ENCODE assay signal across 20 mouse cellular contexts in the genomic region with DNA sequence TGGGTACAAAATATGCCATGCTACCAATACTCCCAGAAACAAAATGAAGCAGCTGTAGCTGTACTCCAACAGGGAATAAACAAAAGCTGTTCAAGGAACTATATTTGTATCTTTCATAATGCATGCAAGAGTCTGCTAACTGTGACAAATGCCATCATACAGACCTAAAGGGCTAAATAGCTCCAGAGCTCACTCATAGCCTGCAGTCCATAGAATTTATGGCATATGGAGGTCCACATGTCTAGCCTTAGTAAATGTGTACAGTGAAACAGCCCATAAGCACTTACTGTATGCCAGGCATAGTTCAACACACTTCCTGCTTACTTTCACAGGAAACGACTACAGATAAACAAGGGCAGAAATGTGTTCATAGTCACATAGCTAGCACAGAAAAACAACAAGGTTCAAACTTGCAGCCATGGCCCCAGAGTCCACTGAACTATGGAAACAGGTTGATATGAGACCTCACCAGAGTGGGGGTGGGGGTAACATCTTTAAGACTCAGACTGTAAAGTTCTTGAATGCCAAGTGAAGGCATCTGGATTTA. TPM values are rescaled to one million over a fixed set of nuclear protein-coding genes. Genes with fewer than 3 reads are reported as not detected.
"Had no signal": no experiment of that assay in that cellular context is flagged by ENCODE, and none has a peak within 500 bp of the region (broad histone marks: within the 10 kb centered on the region; RNA-seq: fewer than 3 reads in every experiment).

No protein-coding gene starts in this region.

- ATAC-seq: liver, embryonic 12.5 days; liver, postnatal 0 days; midbrain, embryonic 13.5 days had no signal

- H3K36me3 ChIP-seq: limb, embryonic 10.5 days; liver, embryonic 12.5 days; midbrain, embryonic 13.5 days; stomach, embryonic 15.5 days had no signal

- DNase-seq: kidney, adult 11 months; kidney, postnatal 10 days; kidney, postnatal 4 days; liver, postnatal 0 days; lung, postnatal 36 days; retina, postnatal 1 day; right cerebral cortex, postnatal 14 days; thymus, postnatal 4 days had no signal

- H3K27me3 ChIP-seq: liver, embryonic 12.5 days; midbrain, embryonic 13.5 days; neural tube, embryonic 15.5 days; stomach, embryonic 15.5 days had no signal

- H3K4me3 ChIP-seq: left cerebral cortex, adult 2 months; limb, embryonic 10.5 days; liver, embryonic 12.5 days; midbrain, embryonic 13.5 days; neural tube, embryonic 15.5 days; stomach, embryonic 15.5 days had no signal

- H3K4me1 ChIP-seq: liver, embryonic 12.5 days; midbrain, embryonic 13.5 days; neural tube, embryonic 15.5 days; stomach, embryonic 15.5 days had no signal

- H3K27ac ChIP-seq: left cerebral cortex, adult 2 months; limb, embryonic 10.5 days; liver, embryonic 12.5 days; midbrain, embryonic 13.5 days; neural tube, embryonic 15.5 days; stomach, embryonic 15.5 days had no signal

- H3K9ac ChIP-seq: liver, embryonic 12.5 days; liver, postnatal 0 days; midbrain, embryonic 13.5 days; neural tube, embryonic 15.5 days; stomach, embryonic 15.5 days had no signal

- H3K9me3 ChIP-seq: limb, embryonic 10.5 days; liver, embryonic 12.5 days; midbrain, embryonic 13.5 days; neural tube, embryonic 15.5 days; stomach, embryonic 15.5 days had no signal

RNA-seq across cellular contexts. Expression of a gene that starts 5.6 kb away (rescaled TPM):
- total RNA-seq: megakaryocyte progenitor cell, adult 5-6 weeks had no signal
- polyA plus RNA-seq: limb, embryonic 10.5 days; limb, embryonic 14.5 days; liver, embryonic 12.5 days; liver, postnatal 0 days; lung, embryonic 16.5 days; neural tube, embryonic 11.5 days; spleen, adult 2 months; stomach, embryonic 15.5 days; thymus, postnatal 0 days had no signal
